Mouse (Mus musculus) layer of hippocampus, adult 18-20 months (tissue): Measurements from ENCODE around the gene Npas2. TPM values are rescaled to one million over a fixed set of nuclear protein-coding genes. Genes with fewer than 3 reads are reported as not detected.

Experiments
- DNase-seq, 2 experiments: peaks; one replicate each; pipeline ENCODE4 v3.0.0; 2022; ENCODE audit warnings: low spot score in 2 of 2
- total RNA-seq, 2 experiments: library from RNA; stranded (reverse); gene quantifications; 2 replicates each; pipeline ENCODE4 v1.2.3; 2021

The Npas2 gene
- total RNA-seq, 2 experiments from 2014 or later: 37.2 to 44.9 TPM

- no peak for DNase-seq
These were observed 178.8 kb downstream of the Npas2 start for GRCm38 (mm10) chr1:39372220-39372843.

GRCm38 (mm10) chr1:39373378-39373777 is 179.8 kb downstream of the Npas2 start:
- DNase-seq: no peak

- no peak for DNase-seq
These were observed 180.8 kb downstream of the Npas2 start for GRCm38 (mm10) chr1:39374231-39374809.

GRCm38 (mm10) chr1:39376121-39376520 is 182.6 kb downstream of the Npas2 start:
- no peak for DNase-seq

GRCm38 (mm10) chr1:39376726-39377240 is 183.3 kb downstream of the Npas2 start:
- no peak for DNase-seq

- DNase-seq: no peak
These were observed 185.0 kb downstream of the Npas2 start for GRCm38 (mm10) chr1:39378540-39378939.

- DNase-seq: no peak
These were observed 185.5 kb downstream of the Npas2 start for GRCm38 (mm10) chr1:39379021-39379420.

- DNase-seq: no peak
These were observed 187.5 kb downstream of the Npas2 start for GRCm38 (mm10) chr1:39381017-39381416.

- DNase-seq: no peak
These were observed 191.4 kb downstream of the Npas2 start for GRCm38 (mm10) chr1:39384914-39385313.

- no peak for DNase-seq
These were observed 192.9 kb downstream of the Npas2 start for GRCm38 (mm10) chr1:39386456-39386855.

GRCm38 (mm10) chr1:39387497-39387896 is 194.0 kb downstream of the Npas2 start:
- DNase-seq: no peak

- DNase-seq: no peak
These were observed 194.6 kb downstream of the Npas2 start for GRCm38 (mm10) chr1:39388163-39388562.

GRCm38 (mm10) chr1:39389338-39389737 is 195.8 kb downstream of the Npas2 start:
- DNase-seq: no peak

GRCm38 (mm10) chr1:39391652-39392051 is 198.1 kb downstream of the Npas2 start:
- DNase-seq: no peak

GRCm38 (mm10) chr1:39392189-39392588 is 198.7 kb downstream of the Npas2 start:
- peak; percentile 67 to 88 for DNase-seq

GRCm38 (mm10) chr1:39393217-39393867 is 199.8 kb downstream of the Npas2 start:
- DNase-seq: no peak

GRCm38 (mm10) chr1:39394096-39394495 is 200.6 kb downstream of the Npas2 start:
- DNase-seq: no peak

- DNase-seq: no peak
These were observed 201.1 kb downstream of the Npas2 start for GRCm38 (mm10) chr1:39394650-39395049.

GRCm38 (mm10) chr1:39396347-39396746 is 202.8 kb downstream of the Npas2 start:
- no peak for DNase-seq

GRCm38 (mm10) chr1:39398284-39398683 is 204.8 kb downstream of the Npas2 start:
- no peak for DNase-seq

GRCm38 (mm10) chr1:39399228-39399627 is 205.7 kb downstream of the Npas2 start:
- DNase-seq: no peak

GRCm38 (mm10) chr1:39400173-39400572 is 206.6 kb downstream of the Npas2 start:
- no peak for DNase-seq
